Mouse (Mus musculus): ENCODE results near the gene Gm49333.
"Not testable (repeated sequence)": the region's sequence is repeated elsewhere in the genome, so short reads cannot be mapped to it uniquely, and the experiment has no call there.

- TF ChIP-seq CTCF, POLR2A (IDR thresholded peaks at IDR 0.05; ENCODE audit: extremely low read depth, insufficient read depth, low read length): not testable (repeated sequence)
These were observed 56.6 kb downstream of the Gm49333 start, which contains the start of gene Eif4g1 for GRCm38 (mm10) chr16:20668013-20668412.
